8 mouse cellular contexts compared by ENCODE assay signal in the genomic region with DNA sequence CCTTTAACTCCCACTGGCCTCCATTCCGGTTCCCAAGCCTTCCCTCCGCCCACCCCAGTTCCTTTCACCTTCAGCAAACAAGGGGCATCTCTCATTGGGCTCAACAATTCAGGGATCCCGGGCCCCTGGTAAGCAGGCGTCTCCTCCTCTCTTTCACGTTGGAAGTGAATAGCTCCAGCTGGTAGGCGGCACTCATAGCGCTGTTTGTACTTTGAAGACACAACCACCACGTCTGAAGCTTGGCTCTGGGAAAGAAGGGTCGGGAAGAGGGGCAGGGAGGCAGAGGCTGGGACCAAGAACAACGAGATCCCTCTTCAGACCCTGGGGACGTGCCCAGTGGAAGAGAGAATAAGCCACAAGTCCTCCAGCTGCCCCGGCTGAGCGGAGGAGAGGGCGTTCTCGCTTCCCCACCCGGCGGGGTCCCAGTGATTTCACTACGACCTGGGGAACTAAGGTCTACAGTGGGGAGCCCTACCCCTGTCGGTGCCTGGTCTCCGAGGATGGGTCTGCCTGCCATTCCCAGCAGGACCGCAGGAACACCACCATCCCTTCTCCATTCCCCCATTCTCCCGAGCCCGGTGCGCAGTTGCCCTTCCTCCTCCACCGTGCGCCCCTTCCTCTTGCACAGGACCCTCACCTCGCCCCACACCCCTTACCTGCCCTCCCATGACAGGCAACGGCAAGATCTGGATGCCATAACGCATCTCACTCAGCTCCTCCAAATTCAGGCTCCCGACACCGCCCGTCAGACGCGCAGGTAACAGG. TPM values are rescaled to one million over a fixed set of nuclear protein-coding genes. Genes with fewer than 3 reads are reported as not detected.
DNase-seq lines count a peak whose midpoint lies in the region; ATAC-seq and TF ChIP-seq lines count a peak whose summit lies in the region.

No protein-coding gene starts in this region.

- no peaks in the 10 kb centered on the region for H3K9me3 ChIP-seq in kidney, embryonic 15.5 days (replicated peaks)
- no peaks in the 10 kb centered on the region for H3K9me3 ChIP-seq in ES-Bruce4 (replicated peaks; ENCODE audit: control insufficient read depth, insufficient read depth, low read length, poor library complexity, severe bottlenecking)
- no peaks in the 10 kb centered on the region for H3K9me3 ChIP-seq in embryonic facial prominence, embryonic 11.5 days (replicated peaks; ENCODE audit: control insufficient read depth, low read length)
- no peaks in the 10 kb centered on the region for H3K9me3 ChIP-seq in hindbrain, embryonic 14.5 days (ENCODE audit: control insufficient read depth, low read length)
- no peaks in the 10 kb centered on the region for H3K9me3 ChIP-seq in midbrain, embryonic 11.5 days (ENCODE audit: control insufficient read depth, low read length)

- 2% methylated on average over 34 of the region's 34 CpGs for WGBS in kidney, embryonic 15.5 days
- 2% methylated on average over 34 of the region's 34 CpGs for WGBS in embryonic facial prominence, embryonic 11.5 days
- 2% methylated on average over 34 of the region's 34 CpGs for WGBS in hindbrain, embryonic 14.5 days
- WGBS in midbrain, embryonic 11.5 days: 4% methylated on average over 34 of the region's 34 CpGs

- H3K27ac ChIP-seq in kidney, embryonic 15.5 days: no peak overlapping the region
- H3K27ac ChIP-seq in ES-Bruce4 (ENCODE audit: insufficient read depth, low read length): no peak overlapping the region
- H3K27ac ChIP-seq in embryonic facial prominence, embryonic 11.5 days (replicated peaks; ENCODE audit: low read depth, low read length): no peak overlapping the region
- H3K27ac ChIP-seq in hindbrain, embryonic 14.5 days: peak overlapping the region; percentile 52; the same call in 1 of the 2 replicates
- no peak overlapping the region for H3K27ac ChIP-seq in midbrain, embryonic 11.5 days (ENCODE audit: low read depth, low read length)

- H3K4me2 ChIP-seq in kidney, embryonic 15.5 days: peak overlapping the region; percentile 97
- peak overlapping the region; percentile 68 for H3K4me2 ChIP-seq in embryonic facial prominence, embryonic 11.5 days (ENCODE audit: low read depth, low read length)
- peak overlapping the region; percentile 96 for H3K4me2 ChIP-seq in hindbrain, embryonic 14.5 days (replicated peaks)
- H3K4me2 ChIP-seq in midbrain, embryonic 11.5 days: peak overlapping the region; percentile 94

- H3K36me3 ChIP-seq in kidney, embryonic 15.5 days: peaks cover 40% of the 10 kb centered on the region
- H3K36me3 ChIP-seq in ES-Bruce4 (ENCODE audit: control insufficient read depth, insufficient read depth, low read length, poor library complexity, severe bottlenecking): peaks cover 4% of the 10 kb centered on the region
- H3K36me3 ChIP-seq in embryonic facial prominence, embryonic 11.5 days (replicated peaks; ENCODE audit: control insufficient read depth, insufficient read depth, low read depth, low read length): peaks cover 8% of the 10 kb centered on the region
- H3K36me3 ChIP-seq in hindbrain, embryonic 14.5 days (replicated peaks; ENCODE audit: control insufficient read depth, insufficient read depth): peaks cover 38% of the 10 kb centered on the region
- H3K36me3 ChIP-seq in midbrain, embryonic 11.5 days (ENCODE audit: control insufficient read depth, insufficient read depth, low read length): peaks cover 6% of the 10 kb centered on the region; the same call in 1 of the 2 replicates

- H3K4me3 ChIP-seq in kidney, embryonic 15.5 days (replicated peaks): peak overlapping the region; percentile 95
- H3K4me3 ChIP-seq in ES-Bruce4 (ENCODE audit: low read depth, low read length): peak overlapping the region; percentile 95
- H3K4me3 ChIP-seq in embryonic facial prominence, embryonic 11.5 days (ENCODE audit: low read depth, low read length): peak overlapping the region; percentile 84
- H3K4me3 ChIP-seq in hindbrain, embryonic 14.5 days (replicated peaks; ENCODE audit: low read length): peak overlapping the region; percentile 60
- peak overlapping the region; percentile 89 for H3K4me3 ChIP-seq in midbrain, embryonic 11.5 days (ENCODE audit: low read depth, low read length)

- peaks cover 23% of the 10 kb centered on the region for H3K4me1 ChIP-seq in kidney, embryonic 15.5 days
- no peaks in the 10 kb centered on the region for H3K4me1 ChIP-seq in ES-Bruce4 (ENCODE audit: control insufficient read depth, insufficient read depth, low read length)
- no peaks in the 10 kb centered on the region for H3K4me1 ChIP-seq in embryonic facial prominence, embryonic 11.5 days (ENCODE audit: control insufficient read depth, insufficient read depth, low read length)
- peaks cover 24% of the 10 kb centered on the region for H3K4me1 ChIP-seq in hindbrain, embryonic 14.5 days (replicated peaks; ENCODE audit: control insufficient read depth, insufficient read depth, low read length)
- peaks cover 11% of the 10 kb centered on the region for H3K4me1 ChIP-seq in midbrain, embryonic 11.5 days (ENCODE audit: control insufficient read depth, insufficient read depth, low read length)

- no peak for TF ChIP-seq POLR2A in ES-Bruce4 (IDR thresholded peaks at IDR 0.05; ENCODE audit: insufficient read depth, low read length)

- no peak for DNase-seq in kidney, adult 11 months
- no peak for DNase-seq in embryonic facial prominence, embryonic 11.5 days (ENCODE audit: low spot score)
- no peak for DNase-seq in hindbrain, embryonic 14.5 days (ENCODE audit: low spot score)
- DNase-seq in midbrain, embryonic 11.5 days (ENCODE audit: low spot score, missing footprints): no peak
- no peak for DNase-seq in embryo, embryonic 10 days (ENCODE audit: low spot score)
- DNase-seq in urinary bladder, postnatal 36 days (ENCODE audit: low spot score in 2 of 2): no peak

- TF ChIP-seq EP300 in ES-Bruce4 (IDR thresholded peaks at IDR 0.05; ENCODE audit: insufficient read depth, low read depth, low read length): no peak

- no peaks in the 10 kb centered on the region for H3K27me3 ChIP-seq in kidney, embryonic 15.5 days
- no peaks in the 10 kb centered on the region for H3K27me3 ChIP-seq in ES-Bruce4 (ENCODE audit: control insufficient read depth, insufficient read depth, low read length, poor library complexity, severe bottlenecking)
- no peaks in the 10 kb centered on the region for H3K27me3 ChIP-seq in embryonic facial prominence, embryonic 11.5 days (ENCODE audit: control insufficient read depth, insufficient read depth, low read length)
- no peaks in the 10 kb centered on the region for H3K27me3 ChIP-seq in hindbrain, embryonic 14.5 days (ENCODE audit: control insufficient read depth, insufficient read depth, low read length)
- H3K27me3 ChIP-seq in midbrain, embryonic 11.5 days (ENCODE audit: control insufficient read depth, insufficient read depth, low read length): no peaks in the 10 kb centered on the region

- no peak for TF ChIP-seq CTCF in ES-Bruce4 (IDR thresholded peaks at IDR 0.05; ENCODE audit: low read depth, low read length)

- peak overlapping the region; percentile 77 for H3K9ac ChIP-seq in kidney, embryonic 15.5 days
- peak overlapping the region; percentile 40 for H3K9ac ChIP-seq in ES-Bruce4 (ENCODE audit: low read depth, poor library complexity, severe bottlenecking)
- peak overlapping the region; percentile 77 for H3K9ac ChIP-seq in embryonic facial prominence, embryonic 11.5 days (replicated peaks; ENCODE audit: low read length)
- peak overlapping the region; percentile 69 for H3K9ac ChIP-seq in hindbrain, embryonic 14.5 days
- H3K9ac ChIP-seq in midbrain, embryonic 11.5 days (ENCODE audit: low read length): peak overlapping the region; percentile 76

- ATAC-seq in kidney, embryonic 15.5 days (replicated peaks; ENCODE audit: low FRiP score): peak; percentile 44
- peak; percentile 54 for ATAC-seq in embryonic facial prominence, embryonic 11.5 days (replicated peaks; ENCODE audit: insufficient number of reproducible peaks, low FRiP score, low TSS enrichment, low read depth)
- peak; percentile 39 for ATAC-seq in hindbrain, embryonic 14.5 days (ENCODE audit: low FRiP score)
- ATAC-seq in midbrain, embryonic 11.5 days (ENCODE audit: low FRiP score): peak; percentile 62

RNA-seq across cellular contexts. Expression of gene Os9, which starts 0.4 kb away (rescaled TPM):
- polyA plus RNA-seq in kidney, embryonic 15.5 days (2015; fragmentation: Nextera tagmentation; extraction: Ambion mirVana): 88.1 and 94.0 TPM in 2 replicates
- 14.1 and 16.7 TPM in 2 replicates for polyA plus RNA-seq in ES-Bruce4 (2011; ENCODE audit: insufficient read depth, insufficient read length, low read depth, missing spikeins)
- 29.5 and 29.9 TPM in 2 replicates for polyA plus RNA-seq in embryonic facial prominence, embryonic 11.5 days (2014; fragmentation: Nextera tagmentation; extraction: Ambion mirVana)
- polyA plus RNA-seq in hindbrain, embryonic 14.5 days (2014; fragmentation: Nextera tagmentation; extraction: Ambion mirVana): 78.1 and 83.0 TPM in 2 replicates
- polyA plus RNA-seq in midbrain, embryonic 11.5 days (2014; fragmentation: Nextera tagmentation; extraction: Ambion mirVana): 43.1 and 49.7 TPM in 2 replicates

RNA-seq across cellular contexts. Expression of gene B4galnt1, which starts 44.5 kb away (rescaled TPM):
- 7.5 and 7.7 TPM in 2 replicates for polyA plus RNA-seq in kidney, embryonic 15.5 days (2015; fragmentation: Nextera tagmentation; extraction: Ambion mirVana)
- 7.7 and 9.5 TPM in 2 replicates for polyA plus RNA-seq in ES-Bruce4 (2011; ENCODE audit: insufficient read depth, insufficient read length, low read depth, missing spikeins)
- 4.9 and 5.2 TPM in 2 replicates for polyA plus RNA-seq in embryonic facial prominence, embryonic 11.5 days (2014; fragmentation: Nextera tagmentation; extraction: Ambion mirVana)
- 73.7 and 79.1 TPM in 2 replicates for polyA plus RNA-seq in hindbrain, embryonic 14.5 days (2014; fragmentation: Nextera tagmentation; extraction: Ambion mirVana)
- 8.1 and 9.4 TPM in 2 replicates for polyA plus RNA-seq in midbrain, embryonic 11.5 days (2014; fragmentation: Nextera tagmentation; extraction: Ambion mirVana)

RNA-seq across cellular contexts. Expression of gene Agap2, which starts 45.4 kb away (rescaled TPM):
- polyA plus RNA-seq in kidney, embryonic 15.5 days (2015; fragmentation: Nextera tagmentation; extraction: Ambion mirVana): 0.04 and 0.42 TPM in 2 replicates
- 0.72 and 0.85 TPM in 2 replicates for polyA plus RNA-seq in ES-Bruce4 (2011; ENCODE audit: insufficient read depth, insufficient read length, low read depth, missing spikeins)
- polyA plus RNA-seq in embryonic facial prominence, embryonic 11.5 days (2014; fragmentation: Nextera tagmentation; extraction: Ambion mirVana): 0.80 and 0.95 TPM in 2 replicates
- polyA plus RNA-seq in hindbrain, embryonic 14.5 days (2014; fragmentation: Nextera tagmentation; extraction: Ambion mirVana): 6.7 and 8.2 TPM in 2 replicates
- polyA plus RNA-seq in midbrain, embryonic 11.5 days (2014; fragmentation: Nextera tagmentation; extraction: Ambion mirVana): 0.66 and 0.89 TPM in 2 replicates

RNA-seq across cellular contexts. Expression of gene Tspan31, which starts 50.4 kb away (rescaled TPM):
- polyA plus RNA-seq in kidney, embryonic 15.5 days (2015; fragmentation: Nextera tagmentation; extraction: Ambion mirVana): 185 and 189 TPM in 2 replicates
- polyA plus RNA-seq in ES-Bruce4 (2011; ENCODE audit: insufficient read depth, insufficient read length, low read depth, missing spikeins): 71.0 and 75.9 TPM in 2 replicates
- 83.4 and 98.5 TPM in 2 replicates for polyA plus RNA-seq in embryonic facial prominence, embryonic 11.5 days (2014; fragmentation: Nextera tagmentation; extraction: Ambion mirVana)
- polyA plus RNA-seq in hindbrain, embryonic 14.5 days (2014; fragmentation: Nextera tagmentation; extraction: Ambion mirVana): 54.4 and 83.3 TPM in 2 replicates
- polyA plus RNA-seq in midbrain, embryonic 11.5 days (2014; fragmentation: Nextera tagmentation; extraction: Ambion mirVana): 98.6 and 117 TPM in 2 replicates

RNA-seq across cellular contexts. Expression of gene Cdk4, which starts 57.1 kb away (rescaled TPM):
- 1,852 and 1,884 TPM in 2 replicates for polyA plus RNA-seq in kidney, embryonic 15.5 days (2015; fragmentation: Nextera tagmentation; extraction: Ambion mirVana)
- polyA plus RNA-seq in ES-Bruce4 (2011; ENCODE audit: insufficient read depth, insufficient read length, low read depth, missing spikeins): 619 and 675 TPM in 2 replicates
- polyA plus RNA-seq in embryonic facial prominence, embryonic 11.5 days (2014; fragmentation: Nextera tagmentation; extraction: Ambion mirVana): 3,117 and 3,128 TPM in 2 replicates
- polyA plus RNA-seq in hindbrain, embryonic 14.5 days (2014; fragmentation: Nextera tagmentation; extraction: Ambion mirVana): 764 and 784 TPM in 2 replicates
- polyA plus RNA-seq in midbrain, embryonic 11.5 days (2014; fragmentation: Nextera tagmentation; extraction: Ambion mirVana): 2,818 and 2,848 TPM in 2 replicates
